Mouse (Mus musculus) heart, embryonic 12.5 days (tissue): ENCODE measurements at regions not wholly inside any gene's neighbourhood (a gene's known extent, or its start where the extent isn't known, plus 50 kb on each side); places are given as distances from the start of the nearest gene placed in this dataset.

ENCODE experiments used
- ATAC-seq: fragments of 200-750 bp; cut with Nextera tagmentation; 2 replicates; pipeline ENCODE4 v1.8.0; 2017; ENCODE audit warnings: moderate TSS enrichment, moderate library complexity; ENCODE audit not compliant: insufficient number of reproducible peaks, low FRiP score
- H3K27ac ChIP-seq: fragments of 300-500 bp; sonication (generic); 2 replicates; pipeline ENCODE4 v1.5.1; 2016; ENCODE audit warnings: mild to moderate bottlenecking, moderate library complexity; ENCODE audit not compliant: poor library complexity, severe bottlenecking
- H3K27me3 ChIP-seq: fragments of 300-500 bp; sonication (generic); replicated peaks from 2 replicates; pipeline ENCODE4 v1.6.1; 2016; ENCODE audit warnings: mild to moderate bottlenecking, moderate library complexity
- H3K36me3 ChIP-seq: fragments of 300-500 bp; sonication (generic); 2 replicates; pipeline ENCODE4 v1.6.1; 2016; ENCODE audit warnings: mild to moderate bottlenecking, moderate library complexity
- H3K4me1 ChIP-seq: fragments of 300-500 bp; sonication (generic); replicated peaks from 2 replicates; pipeline ENCODE4 v1.6.1; 2016; ENCODE audit warnings: mild to moderate bottlenecking
- H3K4me2 ChIP-seq: fragments of 300-500 bp; sonication (generic); 2 replicates; pipeline ENCODE4 v1.6.1; 2016; ENCODE audit warnings: mild to moderate bottlenecking, moderate library complexity
- H3K4me3 ChIP-seq: fragments of 300-500 bp; sonication (generic); 2 replicates; pipeline ENCODE4 v1.5.1; 2016; ENCODE audit warnings: mild to moderate bottlenecking
- H3K9ac ChIP-seq: fragments of 300-500 bp; sonication (generic); 2 replicates; pipeline ENCODE4 v1.6.1; 2016; ENCODE audit warnings: mild to moderate bottlenecking, moderate library complexity
- H3K9me3 ChIP-seq: fragments of 300-500 bp; sonication (generic); replicated peaks from 2 replicates; pipeline ENCODE4 v1.6.1; 2016; ENCODE audit warnings: mild to moderate bottlenecking, moderate library complexity
- WGBS: fragments of 180-500 bp; shearing (Covaris S2); methylation state at CpG from one replicate; pipeline ENCODE4 v1.1.7; 2016; 5-methylcytosine and 5-hydroxymethylcytosine counted together

GRCm38 (mm10) chr13:37468304-37469178, 123.5 kb downstream of the Ly86 start:
- Histone ChIP-seq H3K4me1 (peaks cover 23% of the 10 kb centered on the region), H3K36me3 (no peaks in the 10 kb centered on the region), H3K9me3 (no peaks in the 10 kb centered on the region), H3K4me2 (peak overlapping the region; percentile 39), H3K27me3 (no peaks in the 10 kb centered on the region), H3K27ac (no peak overlapping the region; the same call in 1 of the 2 replicates), H3K4me3 (no peak overlapping the region), H3K9ac (peak overlapping the region; percentile 62)
- WGBS = 42% methylated on average over 17 of the region's 17 CpGs
- no peak for ATAC-seq

GRCm38 (mm10) chr13:37470230-37470907, 125.4 kb downstream of the Ly86 start:
- 29% methylated on average over 11 of the region's 11 CpGs for WGBS
- Histone ChIP-seq H3K4me2 (no peak overlapping the region), H3K9me3 (no peaks in the 10 kb centered on the region), H3K9ac (no peak overlapping the region), H3K27ac (no peak overlapping the region), H3K4me3 (no peak overlapping the region), H3K4me1 (peaks cover 27% of the 10 kb centered on the region), H3K36me3 (no peaks in the 10 kb centered on the region), H3K27me3 (no peaks in the 10 kb centered on the region)
- no peak for ATAC-seq

GRCm38 (mm10) chr13:37473359-37473758, 128.4 kb downstream of the Ly86 start:
- H3K36me3 ChIP-seq = no peaks in the 10 kb centered on the region
- peaks cover 45% of the 10 kb centered on the region for H3K4me1 ChIP-seq
- H3K4me2 ChIP-seq = no peak overlapping the region
- WGBS = 54% methylated on average over 1 of the region's 1 CpGs
- no peaks in the 10 kb centered on the region for H3K27me3 ChIP-seq
- H3K9ac ChIP-seq = no peak overlapping the region
- H3K27ac ChIP-seq = no peak overlapping the region
- no peaks in the 10 kb centered on the region for H3K9me3 ChIP-seq
- ATAC-seq = no peak
- H3K4me3 ChIP-seq = no peak overlapping the region

GRCm38 (mm10) chr13:37475804-37476203, 130.8 kb downstream of the Ly86 start:
- ATAC-seq = no peak
- no peak overlapping the region for H3K27ac ChIP-seq
- H3K4me2 ChIP-seq = no peak overlapping the region
- no peaks in the 10 kb centered on the region for H3K9me3 ChIP-seq
- no peak overlapping the region for H3K9ac ChIP-seq
- 34% methylated on average over 3 of the region's 3 CpGs for WGBS
- H3K36me3 ChIP-seq = no peaks in the 10 kb centered on the region
- no peak overlapping the region for H3K4me3 ChIP-seq
- peaks cover 37% of the 10 kb centered on the region for H3K4me1 ChIP-seq
- no peaks in the 10 kb centered on the region for H3K27me3 ChIP-seq

GRCm38 (mm10) chr13:37476256-37477053, 131.4 kb downstream of the Ly86 start:
- Histone ChIP-seq H3K4me2 (peak overlapping the region; percentile 11; the same call in 1 of the 2 replicates), H3K27me3 (no peaks in the 10 kb centered on the region), H3K4me3 (no peak overlapping the region), H3K9me3 (no peaks in the 10 kb centered on the region), H3K4me1 (peaks cover 37% of the 10 kb centered on the region), H3K27ac (peak overlapping the region; percentile 39; the same call in 1 of the 2 replicates), H3K36me3 (no peaks in the 10 kb centered on the region), H3K9ac (no peak overlapping the region)
- 21% methylated on average over 13 of the region's 13 CpGs for WGBS
- ATAC-seq = 0 out of 2 replicates have a peak, but pooled peaks have one; percentile 35

- WGBS = 14% methylated on average over 6 of the region's 6 CpGs
- peak overlapping the region; percentile 23; the same call in 1 of the 2 replicates for H3K9ac ChIP-seq
- no peaks in the 10 kb centered on the region for H3K36me3 ChIP-seq
- peak overlapping the region; percentile 35 for H3K4me3 ChIP-seq
- no peak overlapping the region for H3K27ac ChIP-seq
- H3K4me1 ChIP-seq = peaks cover 45% of the 10 kb centered on the region
- H3K4me2 ChIP-seq = peak overlapping the region; percentile 65
- H3K27me3 ChIP-seq = no peaks in the 10 kb centered on the region
- H3K9me3 ChIP-seq = no peaks in the 10 kb centered on the region
- no peak for ATAC-seq
Observed at GRCm38 (mm10) chr13:37477342-37477741, 132.3 kb downstream of the Ly86 start.

- H3K4me2 ChIP-seq = peak overlapping the region; percentile 65
- no peaks in the 10 kb centered on the region for H3K27me3 ChIP-seq
- H3K27ac ChIP-seq = no peak overlapping the region
- peak overlapping the region; percentile 35 for H3K4me3 ChIP-seq
- H3K9me3 ChIP-seq = no peaks in the 10 kb centered on the region
- H3K9ac ChIP-seq = peak overlapping the region; percentile 23
- peaks cover 50% of the 10 kb centered on the region for H3K4me1 ChIP-seq
- peak; percentile 83 for ATAC-seq
- WGBS = 3% methylated on average over 15 of the region's 15 CpGs
- H3K36me3 ChIP-seq = no peaks in the 10 kb centered on the region
Observed at GRCm38 (mm10) chr13:37477749-37478548, 132.9 kb downstream of the Ly86 start.

- no peak overlapping the region for H3K4me2 ChIP-seq
- WGBS = 77% methylated on average over 7 of the region's 7 CpGs
- H3K9me3 ChIP-seq = no peaks in the 10 kb centered on the region
- H3K9ac ChIP-seq = no peak overlapping the region
- no peaks in the 10 kb centered on the region for H3K36me3 ChIP-seq
- ATAC-seq = no peak
- no peak overlapping the region for H3K4me3 ChIP-seq
- H3K4me1 ChIP-seq = peaks cover 55% of the 10 kb centered on the region
- H3K27ac ChIP-seq = no peak overlapping the region
- H3K27me3 ChIP-seq = no peaks in the 10 kb centered on the region
Observed at GRCm38 (mm10) chr13:37479182-37479691, 134.2 kb downstream of the Ly86 start.

GRCm38 (mm10) chr13:37481514-37481913, 136.5 kb downstream of the Ly86 start:
- no peak overlapping the region for H3K9ac ChIP-seq

GRCm38 (mm10) chr13:37482038-37482437, 137.0 kb downstream of the Ly86 start:
- Histone ChIP-seq H3K4me2 (no peak overlapping the region), H3K9me3 (no peaks in the 10 kb centered on the region), H3K4me3 (no peak overlapping the region), H3K9ac (peak overlapping the region; percentile 47; the same call in 1 of the 2 replicates), H3K4me1 (peaks cover 37% of the 10 kb centered on the region), H3K27ac (peak overlapping the region; percentile 88), H3K27me3 (no peaks in the 10 kb centered on the region), H3K36me3 (no peaks in the 10 kb centered on the region)
- ATAC-seq = peak; percentile 23; the same call in 1 of the 2 replicates
- WGBS = 32% methylated on average over 2 of the region's 2 CpGs

More at GRCm38 (mm10) chr13:37481514-37481913, 136.5 kb downstream of the Ly86 start:
- H3K4me2 ChIP-seq = no peak overlapping the region
- no peaks in the 10 kb centered on the region for H3K9me3 ChIP-seq
- ATAC-seq = no peak
- H3K4me3 ChIP-seq = no peak overlapping the region
- H3K4me1 ChIP-seq = peaks cover 42% of the 10 kb centered on the region
- H3K27me3 ChIP-seq = no peaks in the 10 kb centered on the region
- 67% methylated on average over 5 of the region's 5 CpGs for WGBS
- no peaks in the 10 kb centered on the region for H3K36me3 ChIP-seq
- peak overlapping the region; percentile 88; the same call in 1 of the 2 replicates for H3K27ac ChIP-seq
